Mouse (Mus musculus) olfactory bulb, adult 2 months (tissue): ENCODE results near the gene Idh3g.

Experiments used
- CTCF ChIP-seq: fragments of 200-500 bp; IDR thresholded peaks from 2 replicates; pipeline ENCODE4 v1.5.1; 2012; ENCODE audit warnings: low read depth, mild to moderate bottlenecking, low read length, moderate library complexity; ENCODE audit not compliant: insufficient read depth
- POLR2A ChIP-seq: fragments of 200-500 bp; IDR thresholded peaks from 2 replicates; pipeline ENCODE4 v1.6.1; 2012; ENCODE audit warnings: mild to moderate bottlenecking, low read depth, low read length, moderate library complexity; ENCODE audit not compliant: insufficient read depth

GRCm38 (mm10) chrX:73805814-73806213 lies 19.1 kb upstream of the Idh3g start:
- no peak for TF ChIP-seq POLR2A
- no peak for TF ChIP-seq CTCF
